Mouse (Mus musculus): Measurements from ENCODE around the gene Lsm3. TPM values are rescaled to one million over a fixed set of nuclear protein-coding genes. Genes with fewer than 3 reads are reported as not detected.
"Not testable (repeated sequence)": the region's sequence is repeated elsewhere in the genome, so short reads cannot be mapped to it uniquely, and the experiment has no call there.

The Lsm3 gene
- polyA plus RNA-seq (2012; fragmentation: generic; extraction: Trizol) = 207 TPM
- long read RNA-seq, experiment 1, transcript Lsm3-201 (4 exons, 743 nt) = major isoform, 59 of 72 reads
- long read RNA-seq, experiment 1, partial matches to known transcripts = 10 of 72 reads
- long read RNA-seq, experiment 1, other reads (novel, unspliced or antisense) = 2 of 72 reads
- long read RNA-seq, experiment 2, transcript Lsm3-201 (4 exons, 743 nt) = major isoform, 15 of 17 reads
- long read RNA-seq, experiment 2, partial matches to known transcripts = 1 of 17 reads
- long read RNA-seq, experiment 2, other reads (novel, unspliced or antisense) = 0 of 17 reads

DNA sequence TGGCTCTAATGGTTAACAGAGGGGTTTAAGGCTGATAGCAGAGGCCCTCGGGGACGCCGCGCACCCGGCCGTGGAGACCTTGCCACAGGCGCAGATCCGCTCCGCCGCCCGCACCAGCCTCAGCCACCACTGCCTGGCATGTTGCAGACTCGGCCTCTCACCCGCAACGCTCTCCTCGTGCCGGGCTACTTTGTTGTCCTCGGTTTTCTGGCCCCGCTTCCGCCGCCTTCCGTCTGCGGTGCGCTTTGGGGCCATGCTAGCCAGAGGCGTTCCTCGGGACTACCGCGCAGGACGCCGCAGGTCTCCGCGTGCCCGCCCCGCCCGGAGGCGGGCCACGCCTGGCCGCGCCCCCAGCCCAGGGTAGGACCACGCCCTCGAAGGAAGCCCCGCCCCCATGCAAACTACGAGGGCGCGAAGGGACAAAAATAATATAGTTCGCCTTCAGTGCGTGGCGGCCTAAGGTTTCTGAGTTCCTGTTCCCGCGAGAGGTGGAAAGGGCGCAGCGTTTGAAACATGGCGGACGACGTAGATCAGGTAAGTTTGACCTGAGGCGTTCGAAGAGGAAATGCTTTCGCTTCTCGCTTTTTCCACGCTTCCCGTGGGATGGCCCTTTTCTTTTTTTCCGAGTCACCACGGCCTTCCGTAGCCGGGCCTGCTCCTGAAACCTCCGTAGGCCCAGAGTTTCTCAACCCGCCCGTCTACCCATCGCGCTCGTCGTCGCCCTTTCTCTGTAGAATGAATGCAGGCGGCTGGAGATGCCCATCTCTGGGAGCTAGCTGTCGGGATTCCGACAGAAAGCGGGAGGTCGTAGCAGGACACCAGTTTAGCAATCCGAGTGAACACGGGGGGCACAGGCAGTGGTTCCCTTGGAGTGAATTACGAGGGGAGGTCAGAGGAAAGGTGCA lies at the start of gene Lsm3, which contains the start of gene Xpc:
TSS of gene Lsm3 (plus strand) at position 384 of the 905 bp plus-strand sequence.
TSS of gene Xpc (minus strand) at position 344 of the 905 bp plus-strand sequence.
- peaks cover 37% of the 10 kb centered on the region for H3K36me3 ChIP-seq (ENCODE audit: control insufficient read depth, insufficient read depth)
- peak within 1 kb of the TSS; percentile 100 for H3ac ChIP-seq (ENCODE audit: control insufficient read depth, insufficient read length, low read depth)
- TF ChIP-seq MYOG (IDR thresholded peaks at IDR 0.05; ENCODE audit: control insufficient read depth, extremely low read depth, insufficient read length) = no peak
- peak; percentile 75 for TF ChIP-seq MAX (IDR thresholded peaks at IDR 0.05)
- H3K79me2 ChIP-seq (ENCODE audit: control insufficient read depth, insufficient read depth) = peaks cover 58% of the 10 kb centered on the region
- no peaks in the 10 kb centered on the region for H3K27me3 ChIP-seq (ENCODE audit: control insufficient read depth, insufficient read depth, insufficient read length)
- H3K4me3 ChIP-seq (ENCODE audit: insufficient read depth, poor library complexity, severe bottlenecking) = peak within 1 kb of the TSS; percentile 95
- peaks cover 18% of the 10 kb centered on the region for H3K79me3 ChIP-seq (ENCODE audit: low read depth)

DNA sequence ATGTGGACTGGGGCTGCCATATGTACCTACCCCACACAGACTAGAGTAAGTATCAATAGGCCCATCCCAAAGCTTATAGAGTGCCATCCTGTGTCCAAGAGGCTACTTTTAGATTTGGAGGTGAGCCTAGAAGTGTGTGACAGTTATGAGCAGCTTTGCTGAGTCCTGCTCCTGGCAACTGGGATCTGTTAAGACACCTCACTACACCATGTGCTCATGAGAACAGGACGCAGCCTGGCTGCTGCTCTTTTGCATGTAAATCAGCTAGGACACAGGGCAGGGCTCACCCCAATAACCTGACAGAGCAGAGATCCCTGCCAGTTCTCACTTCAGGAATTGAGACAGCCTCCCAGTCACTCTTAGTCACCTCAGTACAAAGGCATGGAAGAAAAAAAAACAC lies 48.6 kb upstream of the Lsm3 start:
- no peaks in the 10 kb centered on the region for H3K27me3 ChIP-seq (ENCODE audit: control insufficient read depth, insufficient read depth, insufficient read length)
- peaks cover 62% of the 10 kb centered on the region for H3K36me3 ChIP-seq (ENCODE audit: control insufficient read depth, insufficient read depth)
- H3K4me3 ChIP-seq (ENCODE audit: insufficient read depth, poor library complexity, severe bottlenecking) = no peak overlapping the region
- no peak overlapping the region for H3ac ChIP-seq (ENCODE audit: control insufficient read depth, insufficient read length, low read depth)
- peaks cover 30% of the 10 kb centered on the region for H3K79me3 ChIP-seq (ENCODE audit: low read depth)
- peaks cover 47% of the 10 kb centered on the region for H3K79me2 ChIP-seq (ENCODE audit: control insufficient read depth, insufficient read depth)
- TF ChIP-seq FOSL1 (IDR thresholded peaks at IDR 0.05; ENCODE audit: insufficient read depth, low read length, poor library complexity, severe bottlenecking) (no peak), CEBPB (IDR thresholded peaks at IDR 0.05; ENCODE audit: low read depth) (no peak), MAX (IDR thresholded peaks at IDR 0.05) (no peak), CTCF (IDR thresholded peaks at IDR 0.05; ENCODE audit: control insufficient read depth, insufficient read depth, insufficient read length) (no peak), MYOG (IDR thresholded peaks at IDR 0.05; ENCODE audit: control insufficient read depth, extremely low read depth, insufficient read length) (no peak), MYOD1 (IDR thresholded peaks at IDR 0.05; ENCODE audit: control insufficient read depth, insufficient read length, low read depth) (no peak), USF1 (IDR thresholded peaks at IDR 0.05; ENCODE audit: low read depth) (no peak)

GRCm38 (mm10) chr6:91470712-91471111 lies 45.0 kb upstream of the Lsm3 start:
- peaks cover 49% of the 10 kb centered on the region for H3K79me3 ChIP-seq (ENCODE audit: low read depth)
- no peak overlapping the region for H3ac ChIP-seq (ENCODE audit: control insufficient read depth, insufficient read length, low read depth)
- peaks cover 79% of the 10 kb centered on the region for H3K79me2 ChIP-seq (ENCODE audit: control insufficient read depth, insufficient read depth)
- H3K36me3 ChIP-seq (ENCODE audit: control insufficient read depth, insufficient read depth) = peaks cover 45% of the 10 kb centered on the region
- no peak overlapping the region for H3K4me3 ChIP-seq (ENCODE audit: insufficient read depth, poor library complexity, severe bottlenecking)
- TF ChIP-seq CTCF (IDR thresholded peaks at IDR 0.05; ENCODE audit: control insufficient read depth, insufficient read depth, insufficient read length) (no peak), FOSL1 (IDR thresholded peaks at IDR 0.05; ENCODE audit: insufficient read depth, low read length, poor library complexity, severe bottlenecking) (no peak)
- no peaks in the 10 kb centered on the region for H3K27me3 ChIP-seq (ENCODE audit: control insufficient read depth, insufficient read depth, insufficient read length)

DNA sequence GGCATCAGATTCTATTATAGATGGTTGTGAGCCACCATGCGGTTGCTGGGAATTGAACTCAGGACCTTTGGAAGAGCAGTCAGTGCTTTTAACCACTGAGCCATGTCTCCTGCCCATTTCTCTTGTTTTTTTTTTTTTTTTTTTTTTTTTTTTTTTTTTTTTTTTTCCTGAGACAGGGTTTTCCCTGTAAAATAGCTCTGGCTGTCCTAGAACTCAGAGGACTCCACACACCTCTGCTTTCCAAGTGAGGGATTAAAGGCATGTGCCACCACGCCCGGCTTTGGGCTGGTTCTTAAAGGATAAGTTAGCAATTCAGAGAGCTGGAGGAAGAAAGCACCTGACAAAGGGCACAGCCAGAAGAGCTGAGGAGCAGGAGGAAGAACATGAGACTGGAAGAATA lies 44.3 kb upstream of the Lsm3 start:
- H3K79me2 ChIP-seq (ENCODE audit: control insufficient read depth, insufficient read depth) = peaks cover 86% of the 10 kb centered on the region
- H3K27me3 ChIP-seq (ENCODE audit: control insufficient read depth, insufficient read depth, insufficient read length); H3ac ChIP-seq (ENCODE audit: control insufficient read depth, insufficient read length, low read depth); H3K4me3 ChIP-seq (ENCODE audit: insufficient read depth, poor library complexity, severe bottlenecking): not testable (repeated sequence)
- peaks cover 45% of the 10 kb centered on the region for H3K36me3 ChIP-seq (ENCODE audit: control insufficient read depth, insufficient read depth)
- H3K79me3 ChIP-seq (ENCODE audit: low read depth) = peaks cover 55% of the 10 kb centered on the region

DNA sequence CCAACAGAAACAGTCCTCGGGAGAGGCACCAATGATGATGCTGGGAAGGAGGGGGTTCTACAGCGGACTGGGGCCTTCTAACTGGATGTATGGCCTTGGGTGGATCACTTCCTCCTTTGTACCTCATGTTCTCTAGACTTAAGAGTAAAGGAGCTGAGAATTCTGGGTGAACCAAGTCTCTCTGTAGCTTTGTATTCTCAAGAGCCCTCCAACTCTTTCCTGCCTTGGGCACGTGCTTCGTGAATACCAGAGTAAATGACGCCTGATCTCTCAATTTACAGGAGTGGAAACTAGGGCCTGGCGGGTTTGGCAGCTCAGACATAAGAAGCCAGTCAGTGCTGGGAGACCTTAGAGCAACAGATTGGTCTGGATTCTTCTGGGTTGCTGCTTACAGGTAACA lies 43.4 kb upstream of the Lsm3 start:
- TF ChIP-seq CEBPB (IDR thresholded peaks at IDR 0.05; ENCODE audit: low read depth) (no peak), USF1 (IDR thresholded peaks at IDR 0.05; ENCODE audit: low read depth) (no peak), MYOD1 (IDR thresholded peaks at IDR 0.05; ENCODE audit: control insufficient read depth, insufficient read length, low read depth) (no peak), MYOG (IDR thresholded peaks at IDR 0.05; ENCODE audit: control insufficient read depth, extremely low read depth, insufficient read length) (no peak), FOSL1 (IDR thresholded peaks at IDR 0.05; ENCODE audit: insufficient read depth, low read length, poor library complexity, severe bottlenecking) (no peak), MAX (IDR thresholded peaks at IDR 0.05) (no peak), CTCF (IDR thresholded peaks at IDR 0.05; ENCODE audit: control insufficient read depth, insufficient read depth, insufficient read length) (no peak)
- Histone ChIP-seq H3K79me2 (ENCODE audit: control insufficient read depth, insufficient read depth) (peaks cover 95% of the 10 kb centered on the region), H3ac (ENCODE audit: control insufficient read depth, insufficient read length, low read depth) (peak overlapping the region; percentile 95), H3K27me3 (ENCODE audit: control insufficient read depth, insufficient read depth, insufficient read length) (no peaks in the 10 kb centered on the region), H3K36me3 (ENCODE audit: control insufficient read depth, insufficient read depth) (peaks cover 46% of the 10 kb centered on the region), H3K79me3 (ENCODE audit: low read depth) (peaks cover 56% of the 10 kb centered on the region), H3K4me3 (ENCODE audit: insufficient read depth, poor library complexity, severe bottlenecking) (peak overlapping the region; percentile 94)
